Mouse (Mus musculus) heart, postnatal 0 days (tissue): ENCODE data around the gene Ubl3.

ENCODE experiments used
- CTCF ChIP-seq: IDR thresholded peaks from 2 replicates; pipeline ENCODE4 v1.5.1; 2016; ENCODE audit warnings: antibody characterized with exemption, control low read depth, low read depth
- EP300 ChIP-seq: IDR thresholded peaks from 2 replicates; pipeline ENCODE4 v1.6.1; 2016; ENCODE audit warnings: antibody characterized with exemption, low read depth

- TF ChIP-seq EP300 (no peak), CTCF (no peak)
Observed at GRCm38 (mm10) chr5:148578353-148578752, 25.8 kb upstream of the Ubl3 start.
